Mouse (Mus musculus) erythroblast, embryonic 14.5 days (primary cell): ENCODE data around the gene Tbc1d10b. TPM values are rescaled to one million over a fixed set of nuclear protein-coding genes. Genes with fewer than 3 reads are reported as not detected.

ENCODE experiments used
- H3K27me3 ChIP-seq: 2 replicates; pipeline ENCODE4 v1.6.1; 2012; ENCODE audit warnings: inconsistent platforms; ENCODE audit not compliant: control insufficient read depth
- H3K36me3 ChIP-seq: 2 replicates; pipeline ENCODE4 v1.6.1; 2012; ENCODE audit warnings: mild to moderate bottlenecking, inconsistent platforms; ENCODE audit not compliant: control insufficient read depth
- H3K4me1 ChIP-seq: 2 replicates; pipeline ENCODE4 v1.6.1; 2012; ENCODE audit warnings: inconsistent platforms; ENCODE audit not compliant: control insufficient read depth
- H3K4me3 ChIP-seq: replicated peaks from 2 replicates; pipeline ENCODE3; 2012; ENCODE audit warnings: moderate library complexity, mild to moderate bottlenecking, inconsistent platforms
- H3K9me3 ChIP-seq: 2 replicates; pipeline ENCODE4 v1.6.1; 2012; ENCODE audit warnings: low read length, inconsistent platforms, mixed read lengths; ENCODE audit not compliant: control insufficient read depth
- GATA1 ChIP-seq: IDR thresholded peaks from 2 replicates; pipeline ENCODE4 v1.6.1; 2012; ENCODE audit warnings: low read length, inconsistent platforms, mixed read lengths
- TAL1 ChIP-seq: IDR thresholded peaks from 3 replicates; pipeline ENCODE4 v1.6.1; 2012; ENCODE audit warnings: low read length, inconsistent platforms, mixed read lengths
- polyA plus RNA-seq: library from polyadenylated mRNA; stranded (reverse); fragments of >175 nt; gene quantifications from 2 replicates; pipeline ENCODE4 v1.2.3, GENCODE M21; 2012

Tbc1d10b gene
- polyA plus RNA-seq, 1 experiment: 10.4 TPM

DNA sequence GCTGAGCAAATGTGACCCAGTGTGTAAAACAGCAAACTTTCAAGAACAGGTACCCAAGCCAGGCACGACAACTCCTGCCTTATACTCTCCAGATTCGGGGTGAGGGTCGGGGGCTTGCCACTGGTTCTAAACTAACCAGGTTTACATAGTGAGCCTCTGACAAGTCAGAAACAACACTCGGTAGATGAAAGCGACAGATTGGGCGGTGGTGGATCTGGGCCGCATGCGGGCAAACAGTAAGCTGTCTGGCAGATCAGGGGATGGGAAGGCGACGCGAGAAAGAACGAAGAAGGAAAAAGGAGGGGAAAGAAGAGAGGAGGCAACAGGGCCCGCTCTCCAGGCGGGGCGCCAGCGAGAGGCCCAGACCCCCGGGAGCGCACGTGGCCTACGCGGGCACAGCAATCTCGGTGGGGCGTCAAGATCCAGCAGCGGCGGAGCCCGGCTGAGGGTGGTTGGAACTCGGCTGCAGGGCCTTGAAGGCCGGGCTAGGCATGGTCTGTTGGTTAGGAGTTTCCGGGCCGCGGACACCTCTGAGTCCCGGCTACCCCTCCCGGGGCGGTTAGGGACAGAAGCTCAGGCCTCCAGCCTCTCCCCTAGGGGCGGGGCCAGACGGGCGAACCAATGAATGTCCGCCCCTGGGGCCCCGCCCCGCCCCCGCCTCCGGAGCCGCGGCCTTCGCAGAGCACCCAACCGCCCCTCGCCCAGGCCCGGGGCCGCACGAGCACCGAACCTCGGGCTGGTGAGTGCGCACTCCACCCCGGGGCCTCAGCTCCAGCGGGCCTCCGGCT, 35.8 kb upstream of the Tbc1d10b start, which contains the start of gene Zfp771:
Gene Zfp771, plus strand, starts transcription at position 405 of the 788 bp plus-strand sequence.
- Histone ChIP-seq H3K4me3 (peak within 1 kb of the TSS; percentile 90), H3K36me3 (peaks cover 28% of the 10 kb centered on the region), H3K27me3 (no peaks in the 10 kb centered on the region), H3K9me3 (peaks cover 3% of the 10 kb centered on the region; the same call in 1 of the 2 replicates), H3K4me1 (peaks cover 37% of the 10 kb centered on the region)
- peak; percentile 63 for TF ChIP-seq GATA1
- no peak for TF ChIP-seq TAL1

DNA sequence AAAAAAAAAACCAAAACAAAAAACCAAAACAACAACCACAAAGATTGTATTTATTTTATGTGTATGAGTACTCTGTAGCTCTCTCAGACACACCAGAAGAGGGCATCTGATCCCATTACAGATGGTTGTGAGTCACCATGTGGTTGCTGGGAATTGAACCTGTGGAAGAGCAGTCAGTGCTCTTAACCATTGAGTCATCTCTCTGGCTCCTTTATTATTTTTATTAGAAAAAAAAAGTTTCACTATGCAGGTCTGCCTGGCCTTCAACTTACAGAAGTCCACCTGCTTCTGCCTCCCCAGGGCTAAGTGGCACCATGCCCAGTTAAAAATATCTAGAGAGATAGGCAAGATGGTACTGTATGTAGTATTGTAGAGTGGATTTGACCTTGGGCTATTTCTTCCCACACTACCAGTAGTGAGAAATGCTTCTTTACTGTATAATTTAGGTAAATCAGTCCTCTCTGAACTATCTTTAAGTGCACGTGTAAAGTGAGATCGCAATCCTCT, 35.1 kb upstream of the Tbc1d10b start:
- peak overlapping the region; percentile 90 for H3K4me3 ChIP-seq
- H3K27me3 ChIP-seq: no peaks in the 10 kb centered on the region
- peaks cover 3% of the 10 kb centered on the region; the same call in 1 of the 2 replicates for H3K9me3 ChIP-seq
- no peak for TF ChIP-seq TAL1
- no peak for TF ChIP-seq GATA1
- H3K36me3 ChIP-seq: peaks cover 26% of the 10 kb centered on the region
- H3K4me1 ChIP-seq: peaks cover 37% of the 10 kb centered on the region

DNA sequence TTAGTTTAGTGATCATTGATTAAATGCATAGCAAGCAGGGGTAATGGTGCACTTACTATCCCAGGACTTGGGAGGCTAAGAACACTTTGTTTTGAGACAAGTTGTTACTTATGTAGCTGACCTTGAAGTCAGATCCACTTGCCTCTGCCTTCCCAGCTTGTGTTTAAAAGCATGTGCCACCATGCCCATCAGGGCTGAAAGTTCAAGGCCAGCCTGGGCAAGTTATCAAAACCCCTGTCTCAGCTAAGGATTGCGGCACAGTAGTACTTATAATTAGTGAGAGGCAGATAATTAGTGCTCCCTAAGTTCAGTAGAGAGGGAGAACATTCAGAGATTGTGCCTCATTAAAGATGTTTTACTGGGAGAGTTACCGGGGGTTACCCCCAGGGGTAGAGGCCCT, 26.5 kb upstream of the Tbc1d10b start:
- H3K4me1 ChIP-seq: peaks cover 55% of the 10 kb centered on the region
- no peak overlapping the region for H3K4me3 ChIP-seq
- H3K36me3 ChIP-seq: peaks cover 55% of the 10 kb centered on the region
- no peaks in the 10 kb centered on the region for H3K27me3 ChIP-seq
- peaks cover 14% of the 10 kb centered on the region for H3K9me3 ChIP-seq
- TF ChIP-seq TAL1 (no peak), GATA1 (no peak)

DNA sequence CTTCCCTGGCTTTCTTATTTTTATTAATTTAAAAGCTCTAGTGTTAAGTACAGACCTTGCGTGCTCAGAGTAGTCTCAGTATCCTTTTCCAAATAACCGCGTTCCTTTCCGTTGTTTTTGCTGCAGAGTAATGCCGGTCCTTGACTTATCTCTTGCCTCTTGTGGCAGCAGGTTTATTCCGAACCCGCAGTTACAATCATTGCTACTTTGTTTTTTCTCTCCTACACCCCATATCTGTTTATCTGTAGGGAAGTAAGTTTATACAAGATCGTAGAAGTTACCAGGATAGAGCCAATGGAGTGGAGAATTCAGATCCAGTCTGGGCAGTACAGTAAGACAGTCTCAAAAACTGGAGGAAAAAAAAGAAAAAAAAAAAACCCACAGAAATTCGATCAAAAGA, 25.5 kb upstream of the Tbc1d10b start:
- Histone ChIP-seq H3K36me3 (peaks cover 62% of the 10 kb centered on the region), H3K4me1 (peaks cover 63% of the 10 kb centered on the region), H3K9me3 (peaks cover 14% of the 10 kb centered on the region), H3K27me3 (no peaks in the 10 kb centered on the region), H3K4me3 (peak overlapping the region; percentile 95)
- TF ChIP-seq GATA1 (no peak), TAL1 (no peak)

DNA sequence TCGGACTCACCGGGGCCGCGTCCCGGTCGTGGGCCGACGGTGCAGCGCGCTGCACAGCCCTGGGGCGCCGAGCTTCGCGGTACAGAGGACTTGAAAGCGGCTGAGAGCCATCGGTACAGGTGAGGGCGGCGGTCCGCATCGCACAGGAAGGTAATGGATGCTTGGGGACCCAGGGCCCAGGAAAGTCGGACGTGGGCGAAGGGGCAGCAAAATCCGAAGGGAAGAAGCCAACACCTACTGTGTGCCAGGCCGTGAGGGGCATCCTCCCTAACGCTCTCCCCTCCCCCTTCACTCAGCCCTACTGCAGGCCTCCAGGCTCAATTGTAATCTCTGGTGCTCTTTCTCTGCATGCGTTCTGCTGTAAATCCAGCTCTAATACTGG, 25.1 kb upstream of the Tbc1d10b start:
- Histone ChIP-seq H3K4me1 (peaks cover 66% of the 10 kb centered on the region), H3K36me3 (peaks cover 58% of the 10 kb centered on the region), H3K27me3 (no peaks in the 10 kb centered on the region), H3K9me3 (peaks cover 14% of the 10 kb centered on the region), H3K4me3 (peak overlapping the region; percentile 95)
- TF ChIP-seq TAL1 (no peak), GATA1 (no peak)

DNA sequence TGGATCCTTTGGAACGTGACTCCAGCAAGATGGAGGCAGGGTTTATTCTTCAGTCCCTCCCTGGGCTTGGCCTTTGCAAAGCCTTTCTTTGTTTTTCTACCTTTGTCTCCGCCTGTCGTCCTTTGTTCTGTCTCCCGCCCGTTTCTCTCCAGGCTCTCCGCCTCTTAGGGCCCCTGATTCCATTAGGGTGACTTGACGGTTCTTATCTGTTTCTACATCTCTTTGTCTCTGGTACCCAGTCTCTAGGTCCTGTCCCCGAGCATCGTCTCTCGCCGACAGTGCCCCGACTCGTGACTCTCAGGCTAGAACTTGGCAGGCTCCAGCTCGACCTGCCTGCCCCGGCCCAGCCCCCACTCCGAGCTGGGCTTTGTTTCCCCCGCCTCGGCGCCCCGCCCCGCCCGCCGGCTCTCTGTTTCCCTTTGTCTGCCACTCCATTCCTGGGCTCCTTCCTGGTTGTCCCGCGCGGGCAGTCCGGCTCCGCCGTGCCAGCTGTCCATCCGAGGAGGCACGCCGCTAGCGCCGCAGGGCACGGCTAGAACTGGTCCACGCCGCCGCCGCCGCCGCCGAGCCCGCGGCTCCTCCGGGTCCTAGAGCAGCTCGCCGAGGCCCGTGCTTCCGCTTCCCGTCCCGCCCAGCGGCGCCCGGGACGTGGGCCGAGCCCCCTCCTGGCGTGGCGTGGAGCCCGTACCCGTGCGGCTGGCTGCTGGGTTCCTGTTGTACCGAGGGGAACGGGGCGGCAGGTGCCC, 24.5 kb upstream of the Tbc1d10b start, which contains the start of the genes Zfp553 and Sept1:
Gene Zfp553, plus strand, starts transcription at position 440 of the 746 bp plus-strand sequence.
Gene Sept1, minus strand, starts transcription at position 509 of the 746 bp plus-strand sequence.
- Histone ChIP-seq H3K4me3 (peak within 1 kb of the TSS; percentile 95), H3K27me3 (no peaks in the 10 kb centered on the region), H3K9me3 (peaks cover 14% of the 10 kb centered on the region), H3K36me3 (peaks cover 53% of the 10 kb centered on the region), H3K4me1 (peaks cover 70% of the 10 kb centered on the region)
- TF ChIP-seq TAL1 (no peak), GATA1 (peak; percentile 66)

DNA sequence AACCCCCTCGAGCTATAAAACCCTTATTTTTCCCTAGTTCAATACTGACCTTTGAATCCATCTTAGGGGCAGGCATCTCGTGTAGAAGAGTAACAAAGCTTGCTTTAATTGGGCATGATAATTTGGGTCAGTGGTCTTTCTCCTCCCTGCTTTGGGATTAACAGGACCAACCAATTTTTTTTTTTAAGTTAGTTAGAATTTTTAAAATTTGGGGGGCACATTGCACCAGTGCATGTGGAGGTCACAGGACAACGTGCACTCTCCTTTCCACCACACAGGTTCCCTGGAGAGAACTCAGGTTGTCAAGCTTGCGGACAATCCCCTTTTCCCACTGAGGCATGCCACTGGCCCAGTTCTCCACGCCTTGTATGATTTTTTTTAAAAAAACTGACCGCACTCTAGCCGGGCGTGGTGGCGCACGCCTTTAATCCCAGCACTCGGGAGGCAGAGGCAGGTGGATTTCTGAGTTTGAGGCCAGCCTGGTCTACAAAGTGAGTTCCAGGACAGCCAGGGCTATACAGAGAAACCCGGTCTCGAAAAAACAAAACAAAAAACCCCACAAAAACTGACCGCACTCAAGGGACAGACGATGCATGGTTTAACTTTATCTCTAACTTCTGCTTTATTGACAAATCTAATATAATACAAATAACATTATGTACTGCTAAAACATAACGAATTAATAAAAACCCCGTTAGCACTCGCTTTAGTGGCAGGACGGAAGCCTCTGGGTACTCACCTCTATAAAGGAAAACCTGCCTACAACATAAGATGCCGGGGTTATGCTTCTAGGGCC, 23.8 kb upstream of the Tbc1d10b start:
- peak overlapping the region; percentile 95 for H3K4me3 ChIP-seq
- H3K4me1 ChIP-seq: peaks cover 78% of the 10 kb centered on the region
- TF ChIP-seq GATA1: no peak
- TF ChIP-seq TAL1: no peak
- peaks cover 14% of the 10 kb centered on the region for H3K9me3 ChIP-seq
- no peaks in the 10 kb centered on the region for H3K27me3 ChIP-seq
- peaks cover 52% of the 10 kb centered on the region for H3K36me3 ChIP-seq

DNA sequence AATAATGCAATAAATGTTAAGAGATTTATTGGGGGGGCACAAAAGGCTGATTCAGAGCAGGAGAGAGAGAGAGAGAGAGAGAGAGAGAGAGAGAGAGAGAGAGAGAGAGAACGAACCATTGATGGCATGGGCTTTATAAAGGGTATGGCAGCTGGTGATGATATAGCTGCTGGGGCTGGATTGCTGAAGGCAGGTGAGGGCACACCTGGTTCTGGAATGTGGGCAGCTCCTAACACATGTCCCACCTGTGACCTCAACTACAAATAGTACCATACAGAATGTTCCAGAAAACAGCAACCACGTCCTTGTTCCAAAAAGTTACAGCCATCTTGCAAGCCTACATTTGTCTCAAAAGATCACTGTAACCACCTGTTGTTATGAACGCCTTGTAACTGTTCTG, 23.1 kb upstream of the Tbc1d10b start:
- Histone ChIP-seq H3K36me3 (peaks cover 48% of the 10 kb centered on the region), H3K4me3 (peak overlapping the region; percentile 95), H3K27me3 (no peaks in the 10 kb centered on the region), H3K4me1 (peaks cover 79% of the 10 kb centered on the region), H3K9me3 (peaks cover 11% of the 10 kb centered on the region)
- TF ChIP-seq GATA1: no peak
- no peak for TF ChIP-seq TAL1
